Mouse (Mus musculus) CH12.LX (cell line): ENCODE measurements around the gene Pla1a.

ENCODE experiments used
- CHD1 ChIP-seq: IDR thresholded peaks from 2 replicates; pipeline ENCODE4 v1.6.1; 2012; ENCODE audit warnings: low read depth, low read length, improper control_type of control experiment, inconsistent platforms
- CTCF ChIP-seq, 2 experiments: IDR thresholded peaks in 1 of 2; conservative IDR thresholded peaks in 1 of 2; 2 replicates each; pipeline ENCODE4 v1.5.1; 2011 to 2012; ENCODE audit warnings: low read depth in 2 of 2, low read length in 2 of 2, improper control_type of control experiment in 1 of 2, inconsistent platforms in 1 of 2, mild to moderate bottlenecking in 1 of 2, moderate library complexity in 1 of 2
- ELF1 ChIP-seq: IDR thresholded peaks from 2 replicates; pipeline ENCODE4 v1.6.1; 2014; ENCODE audit warnings: low read depth, mild to moderate bottlenecking, inconsistent platforms, low read length, improper control_type of control experiment
- EP300 ChIP-seq: IDR thresholded peaks from 2 replicates; pipeline ENCODE4 v1.6.1; 2011; ENCODE audit warnings: low read length, improper control_type of control experiment
- NELFE ChIP-seq: IDR thresholded peaks from 2 replicates; pipeline ENCODE4 v1.6.1; 2011; ENCODE audit warnings: low read depth, low read length, improper control_type of control experiment
- TCF12 ChIP-seq: IDR thresholded peaks from 2 replicates; pipeline ENCODE4 v1.6.1; 2014; ENCODE audit warnings: low read depth, mild to moderate bottlenecking, inconsistent platforms, low read length, improper control_type of control experiment

DNA sequence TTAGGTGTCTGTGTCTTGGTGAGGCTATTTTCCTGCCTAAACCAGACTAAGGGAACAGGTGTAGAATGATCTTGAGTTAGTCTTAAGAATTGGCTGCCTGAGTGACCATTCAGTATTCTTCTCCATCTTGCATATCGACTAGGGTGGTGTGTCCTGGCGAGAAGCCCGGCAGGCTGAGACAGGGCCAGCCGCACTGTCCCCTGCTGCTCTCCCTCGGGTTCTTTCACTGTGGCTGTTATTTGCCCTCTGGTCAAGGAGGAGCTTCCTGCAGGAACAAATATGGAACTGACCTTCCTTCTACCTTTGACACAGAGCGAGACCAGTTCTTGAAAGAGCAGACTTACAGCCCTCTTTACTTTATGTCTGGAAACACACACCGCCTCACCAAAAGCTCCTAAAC lies 80.9 kb downstream of the Pla1a start:
- TF ChIP-seq CTCF (conservative IDR thresholded peaks at IDR 0.05 in 1 of 2, IDR thresholded peaks at IDR 0.05 in 1 of 2; ENCODE audit: low read depth in 2 of 2, low read length in 2 of 2) (no peak), ELF1 (no peak), TCF12 (no peak), NELFE (no peak), EP300 (no peak), CHD1 (no peak)
